Mouse (Mus musculus) urinary bladder, adult 18-20 months (tissue): ENCODE measurements at regions not wholly inside any gene's neighbourhood (a gene's known extent, or its start where the extent isn't known, plus 50 kb on each side); places are given as distances from the start of the nearest gene placed in this dataset.

Source experiments
- DNase-seq, 2 experiments: peaks; one replicate each; pipeline ENCODE4 v3.0.0; 2022; ENCODE audit warnings: low spot score in 2 of 2, mixed read lengths in 2 of 2

DNA sequence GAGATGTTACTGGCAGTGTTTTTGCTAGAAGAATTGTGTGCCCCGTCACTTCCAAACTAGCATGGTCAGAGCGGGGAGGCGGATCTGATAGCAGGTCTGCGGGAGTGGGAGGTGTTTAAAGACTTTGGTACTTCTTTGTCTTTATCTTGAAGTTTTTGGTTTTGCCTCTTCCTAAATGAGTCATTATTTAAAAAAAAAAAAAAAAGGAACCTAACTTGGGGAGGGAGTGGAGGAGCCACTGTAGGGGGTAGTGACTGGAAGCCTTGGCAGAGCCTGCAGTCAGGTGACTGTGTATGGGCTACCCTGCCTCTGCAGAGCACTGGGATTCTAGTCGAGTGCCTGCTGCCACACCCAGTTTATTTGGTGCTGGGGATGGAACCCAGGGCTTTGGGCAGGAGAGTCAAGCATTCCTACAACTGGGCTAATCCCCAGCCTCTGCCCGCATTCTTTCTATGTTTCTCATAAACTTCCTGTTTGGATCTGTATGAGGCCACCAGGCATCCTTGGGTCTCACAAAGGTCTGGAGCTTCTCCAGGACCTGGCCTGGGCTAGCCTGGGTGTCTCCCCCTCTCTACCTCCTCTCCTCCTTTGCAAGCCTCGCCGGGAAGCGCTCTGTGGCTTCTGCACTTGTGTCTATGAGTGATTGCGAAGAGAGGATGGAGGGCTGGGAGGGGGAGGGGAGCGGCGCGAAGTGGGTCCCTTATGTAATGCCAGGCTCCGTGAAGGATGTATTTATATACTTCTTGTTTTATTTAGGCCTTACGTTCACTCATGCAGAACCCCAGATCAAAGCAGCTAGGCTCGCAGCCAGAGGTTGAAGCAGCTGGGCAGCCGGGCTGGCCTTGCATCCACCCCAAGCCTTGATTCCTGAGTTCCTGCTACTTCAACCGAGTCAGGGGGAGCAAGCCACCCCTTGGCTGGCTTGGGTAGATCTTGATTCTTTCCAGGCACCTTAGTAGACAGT is 143.1 kb upstream of the Mrps10 start:
- DNase-seq, result peak in 1 of 2 experiments; percentile 13

DNA sequence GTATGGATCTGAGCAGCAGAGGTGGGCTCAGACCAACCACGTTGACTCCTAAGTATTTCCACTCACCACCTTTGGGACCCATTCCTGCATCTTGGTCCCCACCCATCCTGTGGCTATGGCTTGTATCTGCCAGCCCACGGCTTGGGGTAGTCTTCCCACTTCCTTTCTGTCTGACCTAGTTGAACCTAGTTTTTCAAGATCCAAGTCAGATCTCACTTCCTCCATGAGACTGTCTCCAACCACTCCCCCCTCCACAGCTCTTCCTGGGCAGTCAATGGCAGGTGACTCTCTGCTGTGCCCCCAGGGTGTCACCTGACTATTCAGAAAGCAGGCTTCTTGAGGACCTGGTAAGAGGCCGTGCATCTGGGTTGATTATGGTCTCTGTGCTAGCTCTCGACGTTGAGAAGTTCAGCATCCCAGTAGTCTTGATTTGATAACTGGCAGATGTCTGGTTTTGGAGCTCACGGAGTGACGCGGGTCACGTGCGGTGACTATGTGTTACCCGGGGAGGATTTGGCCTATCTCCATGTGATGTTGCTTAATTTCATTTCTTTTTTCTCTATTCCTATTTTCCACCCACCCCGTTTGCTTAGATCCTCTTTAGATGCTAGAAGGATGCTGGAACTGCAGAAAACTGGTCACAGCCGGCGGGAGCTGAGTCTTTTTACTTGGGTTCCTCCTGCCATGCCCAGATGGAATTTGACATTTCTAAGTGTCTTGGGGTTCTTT is 147.5 kb upstream of the Mrps10 start:
- no peak for DNase-seq

DNA sequence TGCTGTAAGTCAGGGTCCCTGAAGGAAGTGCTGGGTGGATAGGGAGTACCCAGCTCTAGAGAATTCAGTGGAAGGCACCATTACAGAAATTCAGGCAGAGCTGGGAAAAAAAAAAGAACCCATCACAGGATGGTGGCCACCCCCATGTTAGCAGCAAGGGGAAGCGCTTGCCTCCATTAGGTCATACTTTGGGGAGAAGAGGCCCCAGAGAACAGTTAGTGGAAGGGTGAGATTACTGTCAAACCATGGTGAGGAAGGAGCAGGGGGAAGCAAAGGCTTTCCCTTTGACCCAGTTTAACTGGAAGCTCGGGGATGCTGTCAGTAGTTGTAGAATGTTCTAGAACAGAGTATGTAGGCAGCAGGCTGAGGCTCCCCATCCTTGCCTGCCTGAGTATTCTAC is 148.8 kb upstream of the Mrps10 start:
- no peak for DNase-seq

DNA sequence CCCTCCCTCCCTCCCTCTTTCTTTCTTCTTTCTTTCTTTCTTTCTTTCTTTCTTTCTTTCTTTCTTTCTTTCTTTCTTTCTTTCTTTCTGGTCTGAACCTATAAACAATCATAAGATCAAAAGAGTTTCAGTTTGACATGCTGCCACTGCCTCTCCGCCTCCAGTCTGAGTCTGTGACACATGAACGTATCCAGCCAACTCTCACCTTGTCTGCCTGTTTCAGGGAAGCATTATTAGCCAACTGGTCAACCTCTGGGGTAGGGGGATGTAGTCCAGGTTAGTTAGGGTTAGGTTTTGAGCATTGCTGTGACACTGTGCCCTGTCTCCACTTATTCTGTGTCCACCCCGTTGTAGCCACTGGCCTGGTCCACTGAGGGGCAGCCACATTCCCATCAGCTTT is 152.2 kb upstream of the Mrps10 start:
- no peak for DNase-seq

DNA sequence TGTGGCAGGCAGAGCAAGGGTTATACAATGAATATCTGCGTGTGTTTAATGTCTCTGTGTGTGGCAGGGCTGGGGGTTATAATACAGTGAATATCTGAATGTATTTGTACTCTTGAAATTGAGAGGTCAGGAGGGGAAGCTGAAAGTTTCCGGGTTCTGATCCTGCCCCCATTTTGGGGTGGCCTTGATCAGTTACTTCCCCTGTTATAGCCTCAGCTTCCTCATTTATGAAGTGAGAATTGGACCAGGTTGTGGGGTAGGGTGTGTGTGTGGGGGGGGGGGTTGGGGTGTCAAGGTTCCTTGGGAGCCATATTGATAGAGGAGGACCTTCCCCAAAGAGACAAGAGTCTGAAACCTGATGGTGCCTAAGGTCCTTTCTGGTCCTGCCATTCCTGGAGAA is 152.8 kb upstream of the Mrps10 start:
- no peak for DNase-seq

DNA sequence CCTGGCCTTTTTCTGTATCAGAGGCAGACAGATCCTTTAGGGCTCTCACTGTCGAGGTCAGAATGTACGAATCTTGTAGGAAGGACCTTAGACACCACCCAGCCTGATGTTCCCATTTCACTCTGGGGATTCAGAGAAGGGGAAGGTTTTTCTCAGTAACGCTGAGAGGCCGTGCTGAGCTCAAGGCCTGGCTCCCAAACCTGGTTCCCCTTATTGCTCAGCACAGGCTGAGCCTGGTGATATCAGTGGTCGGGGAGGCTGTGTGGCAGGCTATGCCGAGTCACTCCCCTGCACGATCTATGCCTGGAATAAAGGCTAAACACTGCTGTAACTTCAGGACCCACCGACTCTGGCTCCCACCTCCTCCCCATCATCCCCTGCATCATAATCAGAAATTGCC is 154.6 kb upstream of the Mrps10 start:
- no peak for DNase-seq

DNA sequence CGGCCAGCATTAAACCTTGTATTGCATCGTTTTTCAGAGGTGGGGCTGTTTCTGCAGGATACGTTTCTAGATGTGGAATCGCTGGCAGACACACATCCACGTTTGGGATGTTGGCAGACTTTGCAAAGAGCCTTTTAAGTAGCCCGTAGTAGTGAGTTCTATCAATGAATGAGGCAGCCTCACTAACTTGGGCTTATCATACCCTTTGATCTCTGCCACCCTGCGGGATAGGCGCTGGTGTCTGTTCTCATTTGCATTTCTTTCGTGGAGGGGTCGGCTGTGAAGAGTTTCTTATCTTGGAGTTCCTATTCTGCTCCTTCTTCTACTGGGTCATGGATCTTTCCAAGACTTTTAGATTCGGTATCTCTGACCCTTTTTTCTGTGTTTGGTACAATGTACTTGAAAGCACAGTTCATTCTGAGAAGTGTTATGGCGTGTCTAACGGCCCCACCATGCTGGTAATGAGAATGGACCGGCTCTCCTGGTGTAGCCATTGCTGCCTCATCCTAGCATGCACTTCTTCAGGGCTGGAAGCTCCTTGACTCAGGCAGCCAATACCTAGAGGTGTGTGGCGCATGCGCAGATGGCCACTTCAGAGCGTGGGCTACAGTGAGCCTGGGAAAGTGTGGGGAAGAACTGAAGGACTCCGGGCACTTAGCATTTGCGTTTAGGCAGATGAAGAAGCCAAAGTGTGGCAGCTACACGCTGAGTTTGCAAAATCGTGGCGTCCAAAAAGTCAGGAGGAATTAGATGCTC is 158.1 kb upstream of the Mrps10 start:
- no peak for DNase-seq

DNA sequence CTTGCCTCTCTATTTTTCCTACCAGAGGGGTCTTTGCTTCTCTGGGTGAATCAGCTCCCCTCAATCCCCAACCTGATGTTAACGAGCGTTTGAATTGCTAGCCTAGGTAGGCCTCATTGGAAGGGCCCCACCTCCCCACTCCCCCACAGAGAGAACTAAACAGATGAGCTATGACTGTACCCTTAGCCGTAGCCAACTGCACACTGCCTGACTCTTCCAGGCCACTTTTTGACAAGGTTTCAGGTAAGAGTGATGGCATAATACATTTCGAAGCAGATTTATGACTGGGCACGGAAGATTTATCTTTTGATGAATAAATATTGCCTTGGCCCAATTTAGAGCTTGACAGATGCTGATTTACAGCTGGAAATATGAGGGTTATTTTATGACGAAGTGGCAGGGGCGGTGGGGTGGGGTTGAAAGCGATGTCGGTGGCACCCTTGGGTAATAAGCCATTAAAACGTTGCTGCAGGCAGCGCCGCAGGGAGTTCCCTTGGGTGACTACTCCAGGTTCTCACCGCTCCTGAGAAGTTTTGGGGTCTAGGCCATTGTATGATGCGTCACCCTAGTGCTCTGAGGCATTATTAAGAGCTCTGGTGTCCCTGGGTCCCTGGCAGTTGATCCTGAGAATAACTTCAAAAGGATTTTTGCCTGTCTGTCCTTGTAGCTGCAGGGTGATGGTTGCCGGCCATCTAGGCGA is 159.7 kb upstream of the Mrps10 start:
- no peak for DNase-seq

DNA sequence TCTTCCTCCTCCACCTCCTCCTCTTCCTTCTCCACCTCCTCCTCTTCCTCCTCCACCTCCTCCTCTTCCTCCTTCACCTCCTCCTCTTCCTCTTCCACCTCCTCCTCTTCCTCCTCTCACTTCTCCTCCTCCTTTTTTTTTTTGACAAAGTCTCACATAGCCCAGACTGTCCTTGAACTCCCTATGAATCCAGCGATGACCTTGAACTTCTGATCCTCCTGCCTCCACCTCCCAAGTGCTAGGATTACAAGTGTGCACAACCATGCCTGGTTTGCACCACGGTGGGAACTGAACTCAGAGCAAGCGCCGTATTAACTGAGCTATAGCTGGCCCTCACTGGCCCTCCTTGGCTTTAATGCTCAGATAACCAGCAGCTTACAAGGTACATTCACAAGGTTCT is 161.2 kb upstream of the Mrps10 start:
- DNase-seq, result no peak

DNA sequence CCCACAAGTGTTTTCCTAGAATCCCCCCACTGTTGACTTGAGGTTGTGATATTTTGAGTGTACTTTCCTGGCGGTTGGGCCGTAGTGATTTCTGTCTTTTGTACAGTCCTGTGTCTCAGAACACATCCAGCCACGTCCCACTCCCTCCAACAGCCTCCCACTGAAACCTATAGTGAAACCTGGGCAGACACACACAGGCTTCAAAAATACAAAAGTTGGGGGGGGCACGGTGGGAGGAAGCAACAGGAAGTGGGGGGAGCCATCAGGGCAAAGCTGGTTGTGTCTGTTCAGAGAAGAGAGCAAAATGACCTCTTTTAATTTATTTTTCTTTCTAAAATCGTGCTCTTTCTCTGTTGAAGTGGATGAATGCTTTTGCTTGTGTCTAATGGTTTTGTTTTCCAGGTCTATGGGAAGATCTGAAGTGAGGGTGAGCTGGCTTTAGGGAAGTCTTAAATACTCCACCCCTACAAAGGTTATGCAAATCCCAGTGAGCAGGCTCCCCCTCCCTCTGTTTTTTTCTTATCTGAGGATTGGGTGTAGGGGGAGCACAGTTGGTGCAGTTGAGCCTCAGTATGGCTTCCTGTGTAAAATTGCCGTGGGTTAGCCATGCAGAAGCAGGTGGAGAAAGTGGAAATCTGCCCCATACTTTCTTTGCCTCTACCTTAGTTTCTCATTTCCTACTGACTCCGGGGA is 164.1 kb upstream of the Mrps10 start:
- no peak for DNase-seq

DNA sequence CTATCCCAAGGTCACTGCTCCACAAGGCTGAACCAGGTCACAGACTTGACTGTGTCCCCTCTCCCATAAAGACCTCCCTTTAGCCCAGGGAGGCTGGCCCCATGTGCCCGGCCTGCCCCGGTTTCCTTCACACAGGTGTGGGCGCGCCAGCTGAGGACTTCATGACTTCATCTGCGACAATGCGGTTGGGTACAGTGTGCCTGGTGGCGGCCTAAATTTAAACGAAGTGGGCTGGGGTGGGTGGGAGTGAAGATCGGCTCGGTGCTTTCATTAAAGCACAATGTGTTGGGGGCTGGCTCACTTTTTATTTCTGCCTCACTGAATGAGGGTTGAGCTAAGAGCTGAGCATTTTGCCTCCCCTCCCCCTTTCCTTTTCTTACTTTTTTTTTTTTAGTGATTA is 169.5 kb upstream of the Mrps10 start:
- no peak for DNase-seq

DNA sequence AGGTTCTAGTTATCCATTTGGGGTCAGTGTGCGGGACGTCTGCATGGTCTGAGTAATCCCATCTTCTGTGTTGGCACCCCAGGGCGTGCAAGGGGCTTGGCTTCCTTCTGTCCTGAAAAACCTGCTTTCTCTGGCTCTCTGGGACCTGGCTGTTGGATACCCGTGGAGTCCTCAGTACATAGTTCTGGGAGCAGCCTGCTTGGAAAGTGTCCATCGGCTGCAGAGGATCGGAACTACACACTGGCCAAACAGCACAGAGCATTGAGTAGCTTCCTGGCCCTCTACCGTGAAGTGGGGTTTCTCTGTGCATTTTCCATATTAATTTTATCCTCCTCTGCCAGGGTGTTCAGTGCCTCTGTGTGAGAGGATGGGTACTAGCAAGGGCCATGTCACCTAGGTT is 170.7 kb upstream of the Mrps10 start:
- DNase-seq, result no peak

DNA sequence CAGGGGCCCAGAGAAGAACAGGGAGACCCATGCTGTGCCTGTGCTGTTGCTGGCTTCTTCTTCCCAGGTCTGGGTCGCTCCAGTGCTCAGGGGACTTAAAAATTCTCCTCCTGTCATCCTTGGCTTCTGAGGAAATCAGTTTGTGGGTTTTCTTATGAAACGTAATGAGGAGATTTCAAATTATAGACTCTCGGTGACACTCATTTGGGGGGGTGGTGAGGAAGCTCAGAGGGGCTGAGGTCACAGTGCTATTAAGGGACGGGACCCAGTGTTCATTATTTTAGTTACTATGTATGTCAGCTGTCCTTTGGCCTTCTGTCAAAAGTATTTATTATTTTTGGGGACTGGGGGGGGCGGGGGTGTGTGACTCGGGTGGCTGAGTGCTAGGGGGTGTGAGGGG is 171.7 kb upstream of the Mrps10 start:
- no peak for DNase-seq

DNA sequence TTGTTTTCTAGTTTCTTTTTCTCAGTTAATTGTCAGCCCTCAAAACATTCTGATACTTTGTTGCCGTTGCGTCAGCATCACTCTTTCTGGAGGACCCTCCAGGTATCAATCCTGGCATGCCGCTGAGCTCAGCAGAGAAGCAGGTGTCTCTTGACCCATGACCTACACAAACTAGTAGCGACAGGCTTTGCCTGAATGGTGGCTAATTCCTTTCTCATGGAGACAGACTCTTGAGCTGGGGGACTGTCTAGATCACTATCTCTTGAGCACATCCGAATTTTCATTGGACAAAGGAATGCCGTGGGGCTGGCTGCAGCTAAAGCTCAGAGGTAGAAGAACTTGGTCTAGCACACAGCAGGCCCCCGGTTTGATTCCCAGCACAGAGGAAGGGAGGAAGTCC is 172.7 kb upstream of the Mrps10 start:
- DNase-seq, result no peak

DNA sequence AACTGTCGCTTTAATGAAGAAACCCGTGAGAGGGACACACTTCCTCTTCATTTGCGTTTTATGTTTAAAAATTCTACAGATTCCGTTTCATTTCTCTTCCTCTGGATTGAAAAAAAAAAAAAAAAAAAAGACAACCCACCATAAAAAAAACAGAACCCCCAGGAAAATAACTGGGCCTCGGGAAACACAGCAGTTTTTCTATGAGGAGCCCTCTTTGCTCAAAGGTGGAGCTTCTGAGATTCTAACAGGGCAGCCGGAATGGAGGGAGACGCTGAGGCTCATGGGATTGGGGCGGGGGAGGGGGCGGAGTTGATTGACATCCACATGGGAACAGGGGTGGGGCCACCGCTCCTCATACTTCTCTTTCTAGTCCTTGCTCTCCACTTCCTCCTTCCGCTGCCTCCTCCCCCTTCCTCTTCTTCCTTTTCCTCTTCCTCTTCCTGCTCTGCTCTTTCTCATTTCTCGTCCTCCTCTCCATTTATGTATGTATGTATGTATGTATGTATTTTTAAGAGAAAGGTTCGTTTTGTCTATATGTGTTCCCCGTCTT is 174.1 kb upstream of the Mrps10 start:
- no peak for DNase-seq

DNA sequence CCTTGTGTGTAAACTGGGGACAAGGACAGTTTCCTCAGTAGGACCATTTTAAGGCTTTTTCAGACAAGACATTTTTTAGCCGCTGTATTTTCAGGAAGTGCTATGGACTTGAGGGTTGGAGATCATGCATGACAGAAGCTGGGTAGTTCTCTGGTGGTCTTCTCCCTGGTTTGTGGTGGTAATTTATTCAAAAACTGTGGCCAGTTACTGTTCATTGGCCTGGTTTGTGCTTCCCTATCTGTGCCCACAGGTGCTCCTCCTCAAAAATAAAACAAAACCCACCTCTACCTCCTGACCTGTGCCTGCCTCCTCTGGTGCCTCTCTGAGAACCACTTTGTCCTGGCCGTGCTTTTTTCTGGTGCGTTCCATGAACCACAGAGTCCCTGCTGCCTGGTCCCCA is 177.3 kb upstream of the Mrps10 start:
- DNase-seq, result no peak

DNA sequence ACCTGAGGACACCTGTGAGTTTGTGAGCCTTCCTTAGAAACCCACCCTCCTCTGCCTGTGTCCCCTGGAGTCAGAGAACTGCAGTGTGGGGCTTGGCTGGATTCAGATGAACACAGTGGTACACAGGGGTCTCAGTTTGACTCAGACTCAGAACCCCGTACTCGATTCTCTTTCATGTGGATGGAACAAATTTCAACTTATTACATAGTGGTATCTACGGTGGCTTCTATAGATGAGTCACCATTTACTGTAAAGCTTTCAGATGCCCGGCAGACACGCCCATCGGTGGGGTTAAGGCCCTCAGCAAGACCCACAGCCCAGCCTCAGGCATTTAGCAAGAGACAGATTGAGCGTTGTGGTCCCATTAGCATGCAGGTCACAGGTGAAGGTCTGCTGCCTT is 178.9 kb upstream of the Mrps10 start:
- DNase-seq, result no peak

DNA sequence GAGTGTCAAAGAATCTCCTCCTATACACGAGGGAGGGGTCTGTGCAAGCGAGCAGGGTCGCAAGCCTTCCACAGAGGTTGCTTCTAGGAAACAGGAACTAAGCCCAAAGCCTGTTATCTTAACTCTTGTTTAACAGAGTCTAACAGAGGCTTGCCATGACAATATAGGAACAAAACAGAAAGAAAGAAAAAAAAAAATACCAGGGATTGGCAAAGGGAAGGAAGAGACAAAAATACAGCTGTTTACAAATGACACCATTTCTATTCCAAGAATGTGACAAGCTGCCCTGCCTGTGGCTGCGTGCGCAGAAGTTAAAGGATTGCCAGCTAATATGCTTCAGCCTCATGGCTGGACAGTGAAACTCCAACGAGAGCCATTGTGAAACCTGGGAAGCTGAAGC is 173.8 kb upstream of the Ubr2 start:
- no peak for DNase-seq

DNA sequence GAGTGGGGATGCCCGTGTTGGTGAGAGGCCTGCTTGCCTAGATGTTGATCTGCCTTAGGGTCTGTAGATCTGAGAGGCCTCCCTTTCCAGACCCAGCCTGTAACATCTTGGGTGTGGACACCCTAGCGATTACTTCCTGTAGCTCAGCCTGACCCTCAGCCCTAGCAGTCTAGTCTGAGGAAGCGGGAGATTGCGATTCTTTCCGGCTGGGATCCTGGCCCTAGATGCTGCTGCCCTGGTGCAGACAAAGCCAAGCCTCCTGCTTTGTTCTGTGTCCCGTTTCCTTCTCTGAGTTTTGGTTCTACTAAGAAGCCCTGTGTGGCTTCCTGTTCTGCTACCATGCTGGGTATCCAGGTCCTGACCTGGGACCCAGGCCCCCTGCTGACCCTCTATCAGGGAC is 171.8 kb upstream of the Ubr2 start:
- DNase-seq, result no peak

DNA sequence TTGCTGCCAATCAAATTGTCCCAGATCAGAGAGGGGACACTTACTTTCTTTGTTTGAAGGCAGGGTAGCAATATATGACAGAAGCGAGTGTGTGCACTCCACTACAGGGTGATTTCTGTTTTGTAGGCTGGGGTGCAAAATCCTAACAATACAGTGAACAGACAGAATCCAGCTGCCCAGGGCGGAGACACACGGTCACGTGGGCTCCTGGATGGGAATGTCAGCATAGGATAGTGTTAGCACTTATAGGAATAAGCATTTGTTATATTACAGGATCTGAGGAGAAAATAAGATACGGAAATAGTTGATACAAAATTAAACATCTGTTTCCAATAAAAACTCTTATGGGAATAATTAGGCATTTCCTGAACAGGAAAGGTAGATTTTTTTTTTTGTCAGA is 169.1 kb upstream of the Ubr2 start:
- DNase-seq, result no peak

DNA sequence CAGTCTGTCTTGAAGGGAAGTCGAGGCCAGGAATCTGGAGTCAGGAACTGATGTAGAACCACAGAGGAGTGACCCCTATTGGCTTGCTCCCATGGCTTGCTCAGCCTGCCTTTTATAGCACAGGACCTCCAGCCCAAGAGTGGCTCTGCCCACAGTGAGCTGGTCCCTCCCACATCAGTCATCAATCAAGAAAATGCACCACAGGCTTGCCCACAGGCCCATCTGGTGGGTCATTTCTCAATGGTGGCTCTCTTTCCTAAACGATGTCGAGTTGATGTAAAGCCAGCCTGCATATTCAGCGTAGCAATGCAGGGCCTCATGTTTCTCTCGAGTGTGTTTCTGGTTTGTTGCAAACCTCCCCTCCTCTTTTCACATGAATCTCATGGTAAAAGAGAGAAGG is 168.3 kb upstream of the Ubr2 start:
- no peak for DNase-seq
